Mouse (Mus musculus) 3134 (cell line): ENCODE results near the gene Eid3.

ENCODE experiments used
- DNase-seq: peaks from one replicate; pipeline ENCODE4 v3.0.0-alpha.2; 2011; ENCODE audit warnings: low spot score; ENCODE audit not compliant: insufficient read length; ENCODE audit errors: extremely low read depth

Eid3 gene

DNA sequence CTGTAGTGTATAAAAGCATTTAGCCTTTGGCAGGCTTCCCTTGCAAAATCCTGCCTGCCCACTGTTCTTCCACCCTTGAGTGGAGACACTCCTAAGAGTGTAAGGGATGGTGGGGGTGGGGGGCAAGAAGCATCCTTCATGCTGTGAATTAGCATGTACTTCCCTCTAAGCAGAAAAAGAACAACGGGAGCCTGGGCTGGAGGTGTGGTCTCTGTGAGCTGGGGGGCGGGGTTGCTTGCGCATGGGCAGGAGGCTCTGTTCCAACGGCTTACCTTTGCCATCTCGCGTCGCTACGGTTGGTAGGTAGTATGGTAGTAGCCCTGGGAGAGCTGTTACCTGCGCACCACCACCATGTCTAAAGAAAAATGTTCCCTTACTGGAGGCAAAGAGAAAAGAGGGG is at the start of gene Eid3:
Gene Eid3, plus strand, starts transcription at position 271 of the 400 bp plus-strand sequence.
- no peak for DNase-seq

DNA sequence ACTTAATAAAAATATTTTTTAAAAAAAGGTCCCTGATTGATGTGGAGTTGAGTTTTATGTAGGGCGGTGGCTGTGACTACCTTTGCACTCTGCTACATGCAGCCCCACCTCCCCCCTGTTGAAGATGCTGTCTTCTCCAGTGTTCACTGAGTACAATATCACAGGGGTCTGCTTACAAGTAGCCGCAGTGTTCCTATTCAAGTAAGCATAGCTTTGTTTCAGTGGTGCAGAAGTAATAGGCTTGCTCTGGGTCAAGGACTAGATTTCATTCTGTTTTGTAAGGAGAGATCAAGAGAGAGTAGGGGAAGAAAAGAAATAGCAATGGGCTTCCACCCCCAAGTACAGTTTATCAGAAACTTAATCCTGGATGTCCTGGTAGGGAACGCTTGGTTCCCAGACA is 48.9 kb upstream of the Eid3 start:
- no peak for DNase-seq

DNA sequence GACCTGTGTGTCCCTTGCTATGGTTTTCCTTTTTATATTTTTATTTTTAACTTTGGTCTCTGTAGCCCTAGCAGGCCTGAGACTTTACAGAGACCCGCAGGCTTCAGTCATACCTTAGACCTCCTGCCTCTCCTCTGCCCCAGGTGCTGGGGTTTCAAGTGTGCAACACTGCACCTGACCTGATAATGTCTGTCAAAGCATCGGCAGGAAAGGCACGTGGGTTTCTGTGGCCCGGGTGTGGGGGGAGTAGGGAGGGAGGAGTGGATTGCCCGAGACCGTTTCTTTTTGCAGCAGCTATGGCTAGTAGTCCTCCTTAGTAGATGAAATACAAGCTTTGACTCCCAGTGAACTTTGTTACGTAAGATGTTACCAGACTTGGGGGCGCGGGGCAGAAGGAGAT is 48.5 kb upstream of the Eid3 start:
- DNase-seq: no peak

DNA sequence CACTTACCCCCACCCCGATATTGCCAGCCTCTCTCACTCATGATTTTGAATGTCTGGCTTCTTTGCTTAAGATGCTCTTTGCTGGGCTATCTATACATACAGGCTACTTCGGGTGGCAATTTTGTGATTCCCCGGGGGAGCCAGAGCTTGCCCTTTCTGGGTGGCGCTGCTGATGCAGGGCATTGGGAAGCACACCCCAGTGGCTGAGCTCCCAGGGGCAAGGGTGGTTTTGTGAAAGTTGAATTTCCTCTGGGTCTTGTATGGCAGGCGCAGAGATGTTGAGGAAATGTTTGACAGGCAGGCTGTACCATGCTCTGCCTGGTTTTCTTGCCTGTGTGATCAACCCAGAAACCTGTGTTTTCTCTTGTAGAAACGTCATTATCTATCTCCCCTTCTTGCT is 47.8 kb upstream of the Eid3 start:
- no peak for DNase-seq

DNA sequence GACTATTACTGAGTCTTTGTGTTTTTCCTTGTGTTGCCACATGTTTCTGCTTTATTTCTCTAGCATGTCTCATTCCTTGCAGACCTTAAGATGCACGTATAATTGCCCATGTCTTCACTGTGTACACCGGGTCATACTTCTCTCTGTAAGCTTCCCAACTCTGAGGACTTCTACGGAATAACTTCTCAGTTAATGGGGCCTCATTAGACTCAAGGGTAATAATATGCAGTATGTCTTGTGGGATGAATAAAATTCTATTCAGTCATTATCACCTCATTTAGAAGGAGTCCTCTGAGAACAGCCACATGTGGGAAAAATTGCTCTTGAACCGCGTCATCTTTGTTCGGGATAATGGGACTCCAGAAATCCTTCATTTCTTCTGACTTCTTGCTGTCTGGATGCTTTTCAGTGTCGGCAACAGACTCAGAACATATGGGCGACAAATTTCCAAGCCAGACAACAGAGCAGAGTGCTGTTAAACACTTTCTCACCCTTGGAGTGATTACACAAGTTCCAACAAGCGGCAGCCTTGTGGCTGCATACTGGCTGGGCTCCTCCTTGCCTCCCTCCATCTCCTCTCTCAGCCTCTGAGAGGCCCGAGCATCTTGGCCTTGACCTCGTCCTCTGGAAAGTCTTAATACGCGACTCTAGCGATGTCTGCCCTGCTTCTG is 43.2 kb upstream of the Eid3 start:
- no peak for DNase-seq

DNA sequence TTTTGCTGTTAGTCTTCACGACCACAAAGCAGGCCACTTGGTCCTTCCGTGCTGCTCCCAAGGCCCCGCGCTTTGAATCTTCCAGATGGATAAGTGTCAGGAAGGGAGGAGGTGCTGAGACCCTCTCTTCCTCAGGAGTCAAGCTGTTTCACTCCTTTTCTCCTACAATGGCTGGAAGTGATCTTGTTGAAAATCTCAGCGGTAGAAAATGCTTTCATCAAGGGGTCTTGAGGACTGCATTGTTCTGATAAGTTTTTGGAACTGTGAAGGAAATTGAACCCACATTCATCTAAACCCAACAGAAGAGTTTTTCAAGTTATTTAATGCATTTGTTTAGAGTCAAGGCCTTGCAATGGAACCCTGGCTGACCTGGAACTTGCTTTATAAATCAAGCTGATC is 42.6 kb upstream of the Eid3 start:
- DNase-seq: no peak

DNA sequence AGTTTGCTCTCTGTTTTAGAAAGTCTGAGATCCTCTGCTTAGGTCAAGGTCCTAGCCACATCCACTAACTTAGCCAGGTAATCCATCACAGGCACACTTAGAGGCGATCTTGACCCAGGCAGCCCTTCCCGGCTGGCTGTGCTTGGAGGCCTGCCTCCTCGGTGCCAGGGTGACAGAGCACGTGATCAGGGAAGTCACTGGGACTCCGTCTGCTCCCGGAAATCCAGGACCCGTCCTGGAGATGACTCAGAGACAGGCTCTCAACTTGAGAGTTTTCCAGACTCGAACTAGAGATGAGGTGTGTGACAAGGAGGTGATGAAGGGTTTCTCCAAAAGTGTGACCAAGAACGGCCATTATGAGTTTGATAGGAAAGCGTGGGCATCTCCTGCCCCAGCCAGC is 41.9 kb upstream of the Eid3 start:
- DNase-seq: peak; percentile 69

DNA sequence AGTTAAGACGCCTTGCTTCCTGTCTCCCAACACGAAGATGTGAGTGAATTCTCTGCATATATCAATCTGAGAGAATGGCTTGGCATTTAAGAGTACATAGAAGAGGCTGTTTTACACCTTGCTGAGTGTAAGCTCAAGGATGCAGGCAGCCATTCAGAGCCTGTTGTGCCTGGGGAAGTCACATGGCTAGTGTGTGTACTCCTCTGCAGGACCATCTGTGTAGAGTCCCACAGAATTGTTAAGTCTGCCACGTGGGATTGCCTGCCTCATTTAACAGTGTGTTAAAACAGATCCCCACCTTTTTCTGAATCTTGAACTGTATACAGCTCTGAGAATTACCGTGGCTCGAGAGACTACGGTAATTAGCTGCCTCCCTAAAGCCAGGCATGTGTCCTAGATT is 39.9 kb upstream of the Eid3 start:
- DNase-seq: no peak

DNA sequence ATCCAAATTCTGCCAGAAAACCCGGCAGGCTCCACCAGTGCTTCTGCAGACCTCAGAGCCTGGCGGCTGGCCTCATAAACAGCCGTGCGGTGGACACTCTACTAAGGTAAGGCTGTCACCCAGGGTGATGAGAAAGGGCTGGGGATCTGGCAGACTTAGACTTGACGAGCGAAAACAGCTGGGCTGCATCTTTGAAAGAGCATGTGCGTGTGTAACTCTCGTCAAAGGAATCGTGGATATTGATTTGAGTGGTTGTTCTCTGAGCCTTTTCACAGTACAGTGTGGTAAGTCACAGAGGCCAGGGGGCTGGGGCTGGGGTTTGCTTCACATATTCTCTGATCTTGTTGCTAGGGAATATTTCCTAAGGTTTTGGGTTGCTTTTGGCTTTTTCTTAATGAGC is 32.5 kb upstream of the Eid3 start, which contains the start of gene Txnrd1:
Gene Txnrd1, plus strand, starts transcription at position 26 of the 400 bp plus-strand sequence.
- no peak for DNase-seq

DNA sequence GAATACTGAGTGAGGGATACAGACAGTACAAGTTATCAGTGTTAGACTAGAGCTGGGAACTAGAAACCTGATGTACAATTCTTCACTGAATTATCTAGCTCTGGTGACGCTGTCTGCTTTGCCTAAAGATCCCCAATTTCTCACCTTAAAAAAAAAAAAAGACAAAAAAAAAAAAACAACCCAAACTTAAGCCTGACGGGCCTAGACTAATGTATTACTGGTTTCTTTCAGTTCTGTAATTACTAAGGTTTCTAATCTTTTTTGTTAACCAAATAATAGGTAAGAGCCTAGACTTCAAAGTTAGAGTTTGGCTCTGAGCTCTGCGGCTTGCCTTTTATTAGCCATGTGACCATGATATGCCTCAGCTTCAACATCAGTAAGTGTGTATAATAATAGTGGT is 30.5 kb upstream of the Eid3 start:
- DNase-seq: no peak

DNA sequence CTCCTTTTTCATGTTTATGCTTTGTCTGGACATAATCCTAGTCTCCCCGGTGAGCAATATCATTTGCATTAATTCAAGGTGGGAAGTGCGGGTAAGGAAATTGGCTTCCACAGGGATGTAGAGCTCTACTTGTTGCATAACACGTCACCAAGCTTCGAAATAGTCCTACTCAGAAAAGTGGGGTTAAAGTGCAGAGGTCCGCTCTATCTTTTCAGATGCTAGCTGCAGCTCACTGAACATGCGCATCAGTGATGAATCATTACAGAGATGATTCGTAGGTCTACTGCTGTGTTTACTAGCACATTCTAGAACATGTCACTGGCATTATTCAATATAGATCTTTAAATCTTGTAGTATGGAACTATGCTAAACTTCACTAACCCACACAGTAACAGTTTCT is 28.0 kb upstream of the Eid3 start:
- no peak for DNase-seq

DNA sequence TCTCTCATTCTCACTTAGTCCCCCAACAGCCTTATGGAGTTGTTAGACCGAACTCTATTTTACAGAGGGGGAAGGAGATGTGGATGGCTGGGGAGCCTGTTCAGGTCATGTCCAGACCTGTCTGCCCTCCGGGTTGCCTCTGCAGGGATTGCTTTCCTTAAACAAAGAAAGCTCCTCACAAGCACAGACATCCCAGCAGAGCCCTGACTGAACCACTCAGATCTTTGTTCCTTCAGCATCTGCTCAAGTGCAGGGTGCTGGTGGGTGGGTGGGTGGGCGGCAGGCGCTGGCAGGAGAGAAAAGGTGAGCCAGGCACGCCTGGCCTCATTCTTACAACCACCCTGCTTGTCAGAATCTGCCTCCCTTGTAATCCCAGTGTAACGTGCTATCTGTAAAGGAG is 22.3 kb upstream of the Eid3 start:
- no peak for DNase-seq

DNA sequence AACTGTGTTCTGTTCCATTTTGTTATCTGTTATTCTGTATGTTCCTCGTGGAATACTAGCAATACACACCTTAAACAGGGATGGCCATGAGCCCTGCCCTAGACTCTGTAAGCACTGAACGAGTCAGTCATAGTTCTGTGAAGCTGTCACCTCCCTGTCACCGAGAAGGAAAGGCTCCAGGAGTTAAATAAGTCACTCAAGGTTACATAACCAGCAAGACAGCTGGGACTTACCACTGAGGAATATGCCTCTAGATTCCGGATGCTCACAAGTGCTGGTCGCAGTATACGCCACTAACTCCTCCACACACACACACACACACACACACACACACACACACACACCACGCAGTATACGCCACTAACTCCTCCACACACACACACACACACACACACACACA is 21.7 kb upstream of the Eid3 start:
- no peak for DNase-seq

DNA sequence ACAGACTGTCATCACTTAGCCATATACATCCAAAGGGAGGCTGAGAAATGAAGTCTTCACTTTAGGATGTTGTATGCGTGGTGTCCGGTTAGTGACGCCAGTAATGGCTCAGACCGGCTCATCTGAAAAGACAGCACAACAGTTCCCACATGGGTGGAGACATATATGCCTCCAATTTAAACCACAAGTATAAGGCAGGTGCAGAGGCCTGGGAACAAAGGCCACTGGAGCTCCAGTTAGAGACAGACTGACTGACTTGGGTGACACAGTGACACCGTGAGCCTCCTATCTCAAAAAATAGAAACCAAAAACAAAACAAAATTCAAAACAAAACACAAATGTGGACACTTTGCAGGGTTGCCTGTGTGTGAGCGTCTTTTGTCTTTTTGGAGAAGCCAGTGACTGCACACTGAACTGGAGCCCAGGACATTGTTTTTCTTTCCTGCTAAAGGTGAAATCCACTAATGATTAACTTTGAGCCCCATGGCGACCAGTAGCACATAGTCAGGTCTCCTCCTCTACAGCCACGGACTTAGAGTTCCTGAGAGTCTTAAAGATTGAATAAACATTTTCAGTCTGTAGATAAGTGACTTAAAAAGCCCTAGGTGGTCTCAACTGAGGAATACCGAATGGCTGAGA is 18.5 kb upstream of the Eid3 start:
- DNase-seq: no peak

DNA sequence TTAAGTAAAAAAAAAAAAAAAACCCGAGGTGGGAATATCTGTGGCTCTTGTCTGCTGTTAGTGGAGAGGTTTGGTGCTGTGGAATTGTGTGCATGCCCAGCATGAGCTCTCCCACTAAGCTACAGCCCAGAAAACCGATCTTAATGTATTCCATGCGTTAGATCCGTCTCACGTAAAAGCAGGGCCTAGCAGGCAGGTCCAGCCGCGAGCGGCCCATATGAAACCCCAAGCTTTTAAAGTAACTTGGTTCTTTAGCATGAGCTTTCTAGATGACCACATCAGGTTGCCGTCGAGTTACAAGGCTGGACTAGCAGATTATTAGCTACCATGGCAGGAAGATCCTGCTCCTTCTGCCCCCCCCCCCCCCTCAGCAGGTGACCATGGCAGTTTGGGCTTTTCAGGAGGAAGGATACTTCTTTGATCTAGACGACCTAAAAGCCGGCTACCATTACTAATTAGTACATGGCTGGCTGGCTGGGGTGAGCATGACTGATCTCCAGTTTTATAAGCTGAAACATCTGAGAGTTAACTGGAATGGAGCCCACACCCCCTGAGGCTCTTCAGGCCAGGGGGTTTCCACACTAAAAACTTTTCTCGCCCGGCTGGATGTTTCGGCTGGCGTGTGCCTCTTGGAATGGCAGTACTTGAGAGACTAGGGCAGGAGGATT is 16.6 kb upstream of the Eid3 start:
- DNase-seq: no peak

DNA sequence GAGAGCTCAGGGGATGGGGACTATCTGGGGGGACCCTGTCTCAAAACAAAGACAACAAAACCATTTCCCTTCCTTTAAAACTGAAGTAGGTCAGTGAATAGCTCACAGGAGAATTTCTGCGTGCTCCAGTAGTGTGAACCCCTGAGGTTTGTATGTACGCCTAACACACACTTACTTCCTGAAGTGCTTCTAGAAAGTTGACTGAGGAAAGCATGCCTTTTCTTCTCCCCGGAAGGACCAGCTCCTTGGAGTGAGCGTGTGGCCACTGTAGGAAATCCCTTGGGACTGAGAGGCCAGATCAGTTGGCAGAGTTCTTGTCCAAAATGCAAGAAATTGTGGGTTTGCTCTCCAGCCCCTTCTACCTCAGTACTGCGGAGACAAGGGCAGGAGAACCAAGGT is 16.1 kb upstream of the Eid3 start:
- no peak for DNase-seq

DNA sequence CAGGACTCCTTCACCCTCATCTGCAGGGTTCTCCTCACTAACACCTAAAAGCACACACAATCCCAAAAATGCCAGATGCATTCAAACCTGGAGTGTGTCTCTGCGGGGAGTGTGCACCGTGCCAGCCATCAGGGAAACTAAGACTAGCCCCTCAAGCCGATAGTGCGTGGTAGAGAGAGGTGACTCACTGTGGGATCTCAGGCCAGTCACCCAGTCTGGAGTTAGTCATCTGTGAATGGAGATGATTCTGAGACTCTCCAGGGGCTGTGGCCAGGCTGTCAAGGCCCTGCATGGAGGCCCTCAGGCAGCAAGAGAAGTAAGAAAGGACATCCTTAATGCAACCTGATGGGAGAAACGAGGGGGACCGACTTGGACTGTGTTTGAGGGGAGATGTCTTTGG is 14.7 kb upstream of the Eid3 start:
- peak; percentile 42 for DNase-seq

DNA sequence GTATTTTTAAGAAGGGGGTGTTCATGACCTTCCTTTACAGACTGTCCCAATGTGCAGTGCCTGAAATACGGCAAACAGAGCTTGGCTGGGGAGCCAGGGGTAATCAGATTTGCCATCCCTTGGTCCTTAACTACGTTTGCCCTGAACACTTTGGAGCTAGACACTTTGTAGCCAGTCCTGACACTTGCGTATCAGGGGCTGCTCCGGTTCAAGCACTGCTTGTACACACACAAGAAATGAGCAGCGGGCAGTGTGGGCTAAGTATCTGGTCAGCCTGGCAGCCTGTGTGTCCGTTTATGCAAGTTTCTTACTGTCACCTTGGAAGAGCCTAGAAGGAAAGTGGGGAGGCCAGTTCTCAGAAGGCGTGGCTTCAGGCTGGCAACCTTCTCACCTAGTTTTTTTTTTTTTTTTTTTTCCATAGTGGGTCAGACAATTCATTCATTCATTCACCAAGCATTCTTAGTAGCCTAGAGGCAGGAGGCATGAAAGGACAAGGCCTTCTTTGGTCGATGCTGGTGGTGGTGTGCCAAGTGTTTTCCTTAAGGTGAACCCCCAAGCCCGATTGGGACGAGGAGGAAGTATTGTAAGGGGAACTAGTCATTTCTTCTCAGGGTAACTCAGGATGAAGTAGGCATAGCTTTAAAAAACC is 8.3 kb upstream of the Eid3 start:
- no peak for DNase-seq

DNA sequence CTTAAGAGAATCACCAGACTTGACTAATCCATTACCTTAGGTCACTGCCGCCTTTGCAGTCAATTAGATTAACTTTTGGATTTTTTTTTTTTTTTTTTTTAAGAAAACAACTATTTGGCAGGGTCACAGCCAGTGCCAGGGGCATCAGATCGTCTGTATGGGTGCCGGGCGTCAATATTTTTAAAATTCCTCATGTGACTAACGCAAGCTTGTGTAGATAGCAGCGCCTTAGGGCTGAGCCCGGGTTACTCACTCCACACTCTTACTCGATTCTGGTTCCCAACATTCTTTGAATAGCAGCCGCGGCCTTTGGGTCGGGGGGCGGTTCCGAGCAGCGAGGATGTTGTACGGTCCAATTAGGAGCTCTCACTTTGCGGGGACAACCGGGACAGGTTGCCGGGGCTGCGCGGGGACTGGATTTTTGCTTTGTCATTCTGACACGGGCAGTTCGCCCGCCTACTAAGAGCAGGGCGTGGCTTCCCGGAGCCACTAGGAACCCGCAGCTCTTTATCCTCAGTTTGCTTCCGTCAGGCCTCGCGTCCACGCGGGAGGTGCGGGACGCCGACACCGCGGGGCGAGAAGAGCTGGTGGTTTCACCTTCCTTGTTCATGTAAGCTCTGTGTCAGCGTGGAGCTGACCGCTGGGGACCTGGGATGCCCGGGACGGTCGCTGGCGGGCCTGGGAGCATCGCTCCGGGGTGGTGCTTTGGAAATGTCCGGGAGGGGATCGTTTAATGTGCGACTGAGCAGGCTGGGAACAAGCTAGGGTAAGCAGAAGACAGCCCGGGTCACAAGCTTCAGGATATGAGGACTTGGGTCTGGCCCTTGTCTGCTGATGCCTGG is 7.5 kb upstream of the Eid3 start:
- DNase-seq: peak; percentile 98

DNA sequence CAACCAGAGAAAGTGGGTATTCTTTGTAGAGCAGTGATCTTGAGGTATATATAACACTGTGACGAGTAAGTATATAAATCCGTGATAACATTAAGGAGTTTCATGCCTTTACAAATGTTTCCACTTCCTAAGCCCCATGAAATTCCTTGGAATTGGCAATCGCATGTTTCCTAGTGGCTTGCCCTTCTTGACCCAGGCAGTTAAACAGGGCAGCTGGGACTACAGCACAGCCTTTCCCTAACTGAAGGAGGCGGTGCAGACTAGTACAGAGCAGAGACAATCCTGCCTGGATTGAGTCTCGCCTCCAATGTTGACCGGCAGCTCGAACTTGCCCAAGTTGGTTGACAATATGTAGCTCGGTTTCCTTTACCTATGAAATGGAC is 6.9 kb upstream of the Eid3 start:
- no peak for DNase-seq
